Mouse (Mus musculus): ENCODE results near the gene Psors1c2.
A peak's percentile ranks its signal among the peaks of the same experiment; 100 is the strongest.

The Psors1c2 gene

GRCm38 (mm10) chr17:35517526-35517925, 15.5 kb upstream of the Psors1c2 start:
- peak; percentile 58 for DNase-seq (ENCODE audit: low read depth, low spot score)

DNA sequence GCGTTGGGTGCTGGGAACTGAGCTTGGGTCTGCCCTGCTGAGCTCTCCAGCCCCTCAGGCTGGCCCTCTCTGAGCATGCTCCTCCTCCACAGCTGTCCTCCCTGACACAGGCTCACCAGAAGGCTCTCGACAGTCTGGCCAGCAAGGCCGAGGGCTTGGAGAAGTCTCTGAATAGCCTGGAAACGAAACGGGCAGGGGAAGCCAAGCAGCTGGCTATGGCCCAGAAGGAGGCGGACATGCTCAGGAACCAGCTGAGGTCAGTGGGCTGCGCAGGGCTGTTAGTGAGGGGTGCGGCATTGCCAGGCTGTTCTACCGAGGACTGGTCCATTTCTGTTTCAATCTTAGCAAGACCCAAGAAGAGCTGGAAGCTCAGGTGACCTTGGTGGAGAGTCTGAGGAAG, 8.6 kb upstream of the Psors1c2 start:
- no peak for DNase-seq (ENCODE audit: low read depth, low spot score)

DNA sequence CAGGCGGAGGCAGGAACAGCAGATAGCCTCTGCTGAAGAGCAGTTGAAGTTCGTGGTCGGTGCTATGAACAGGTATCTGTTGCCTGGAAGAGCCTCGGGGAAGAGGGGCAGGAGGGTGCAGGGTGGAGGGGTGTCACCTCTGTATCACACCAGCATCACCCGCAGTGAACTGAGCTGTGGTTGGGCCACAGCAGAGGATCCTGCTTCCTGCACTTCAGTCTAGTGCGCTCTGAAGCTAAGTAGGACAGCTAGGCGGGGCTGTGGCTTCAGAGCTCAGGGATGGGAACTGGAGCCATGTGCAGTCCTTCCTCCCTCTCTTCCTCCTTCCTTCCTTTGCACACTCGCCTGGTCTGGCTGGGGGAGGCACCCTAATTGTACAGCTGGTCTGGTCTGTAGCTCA, 6.4 kb upstream of the Psors1c2 start:
- DNase-seq (ENCODE audit: low read depth, low spot score): no peak

GRCm38 (mm10) chr17:35532360-35532759, 641 bp upstream of the Psors1c2 start:
- peak; percentile 73 for DNase-seq (ENCODE audit: low read depth, low spot score)

- peak; percentile 86 for DNase-seq (ENCODE audit: low read depth, low spot score)
Measured at GRCm38 (mm10) chr17:35534343-35534742, 1.3 kb downstream of the Psors1c2 start.

DNA sequence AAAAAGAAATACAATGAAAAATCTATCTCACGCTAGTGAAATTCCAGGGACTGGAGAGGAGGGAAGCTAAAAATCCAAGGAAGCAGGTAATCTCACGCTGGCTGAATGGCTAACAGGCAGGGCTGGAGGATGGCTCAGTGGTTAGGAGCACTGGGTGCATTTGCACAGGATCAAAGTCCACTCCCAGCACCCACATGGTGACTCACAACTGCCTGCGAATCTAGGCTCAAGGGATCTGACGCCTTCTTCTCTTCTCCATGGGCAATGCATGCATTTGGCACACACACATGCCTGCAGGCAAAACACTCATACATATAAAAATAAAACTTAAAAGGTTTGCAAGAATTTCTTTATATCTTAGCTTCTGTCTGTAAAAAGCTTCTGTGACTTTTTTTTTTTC, 4.4 kb downstream of the Psors1c2 start:
- no peak for DNase-seq (ENCODE audit: low read depth, low spot score)

GRCm38 (mm10) chr17:35538476-35538875, 5.5 kb downstream of the Psors1c2 start:
- no peak for DNase-seq (ENCODE audit: low read depth, low spot score)

DNA sequence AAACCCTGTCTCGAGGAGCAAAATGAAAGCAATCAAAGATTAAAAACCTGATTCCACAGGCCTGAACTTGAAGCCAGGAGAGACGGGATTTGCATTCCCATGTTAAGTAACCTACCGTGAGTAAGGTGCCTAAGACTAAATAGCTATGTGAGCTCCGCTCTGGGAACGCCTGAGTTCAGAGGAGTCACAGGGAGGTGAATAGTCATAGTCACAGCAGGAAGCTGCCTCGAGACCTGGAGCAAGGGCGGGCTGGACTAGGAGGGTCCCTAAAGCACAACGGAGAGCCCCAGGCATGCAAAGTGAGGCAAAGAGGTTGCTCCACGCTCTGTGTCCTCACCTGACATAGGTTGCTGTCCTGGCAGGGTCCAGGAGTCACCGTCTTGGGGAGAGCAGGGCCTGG, 6.5 kb downstream of the Psors1c2 start:
- DNase-seq (ENCODE audit: low read depth, low spot score): peak; percentile 70

GRCm38 (mm10) chr17:35542761-35543411, 9.9 kb downstream of the Psors1c2 start:
- peak; percentile 90 for DNase-seq (ENCODE audit: low read depth, low spot score)

- DNase-seq (ENCODE audit: low read depth, low spot score): peak; percentile 66
Measured at GRCm38 (mm10) chr17:35543412-35543861, 10.4 kb downstream of the Psors1c2 start.

- no peak for DNase-seq (ENCODE audit: low read depth, low spot score)
Measured at GRCm38 (mm10) chr17:35544001-35544400, 11.0 kb downstream of the Psors1c2 start.

DNA sequence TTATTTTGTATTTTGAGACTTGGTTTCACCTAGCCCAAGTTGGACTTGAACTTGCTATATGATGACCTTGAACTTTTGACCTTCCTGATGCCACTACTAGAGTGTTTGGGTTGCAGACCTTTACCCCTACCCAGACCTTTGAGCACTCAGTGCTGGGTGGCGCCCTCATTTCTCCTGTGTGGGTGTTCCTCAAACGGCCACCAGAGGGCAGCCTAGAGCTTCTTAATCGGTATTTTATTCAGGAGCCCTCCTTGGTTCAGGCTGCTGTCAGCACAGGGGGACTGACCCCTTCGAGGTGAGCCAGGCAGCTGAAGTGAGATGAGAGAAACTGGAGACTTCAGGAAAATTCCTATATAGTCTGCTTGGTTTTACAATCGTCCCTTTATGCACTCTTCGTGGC, 11.7 kb downstream of the Psors1c2 start:
- peak; percentile 90 for DNase-seq (ENCODE audit: low read depth, low spot score)

GRCm38 (mm10) chr17:35547465-35547864, 14.5 kb downstream of the Psors1c2 start:
- peak; percentile 94 for DNase-seq (ENCODE audit: low read depth, low spot score)

GRCm38 (mm10) chr17:35548636-35549035, 15.6 kb downstream of the Psors1c2 start:
- DNase-seq (ENCODE audit: low read depth, low spot score): peak; percentile 93

DNA sequence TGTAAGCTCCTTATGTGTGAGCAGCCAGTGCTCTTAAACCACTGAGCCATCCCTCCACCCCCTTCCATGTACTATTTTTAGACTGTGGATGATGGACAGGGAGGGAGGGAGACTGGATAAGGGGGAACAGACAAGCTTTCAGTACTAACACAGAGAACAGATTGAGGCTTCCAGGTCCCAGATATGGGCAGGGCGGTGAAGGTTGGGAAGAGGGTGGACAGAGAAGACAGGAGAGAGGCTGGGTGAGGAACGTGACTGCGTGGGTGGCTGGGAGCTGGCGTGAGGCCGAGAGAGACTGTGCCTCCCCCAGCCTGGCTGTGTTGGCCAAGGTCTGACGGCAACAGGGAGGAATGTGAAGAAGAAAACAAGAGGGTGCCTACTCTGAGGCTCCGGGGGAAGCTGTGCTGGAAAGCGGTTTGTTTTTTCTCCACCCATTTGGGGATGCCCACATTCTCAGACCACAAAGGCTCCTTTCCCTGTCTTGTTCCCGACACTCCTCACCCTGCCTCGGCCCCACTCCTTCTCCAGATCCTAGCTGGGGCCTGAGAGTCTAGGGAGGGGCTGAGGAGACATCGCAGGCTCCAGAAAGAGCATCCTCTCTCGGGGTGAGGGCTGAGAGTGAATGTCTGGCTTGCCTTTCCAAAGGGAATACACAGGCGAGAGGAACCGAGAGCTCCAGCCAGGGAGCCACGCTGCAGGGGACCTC, 16.6 kb downstream of the Psors1c2 start:
- DNase-seq (ENCODE audit: low read depth, low spot score): no peak

DNA sequence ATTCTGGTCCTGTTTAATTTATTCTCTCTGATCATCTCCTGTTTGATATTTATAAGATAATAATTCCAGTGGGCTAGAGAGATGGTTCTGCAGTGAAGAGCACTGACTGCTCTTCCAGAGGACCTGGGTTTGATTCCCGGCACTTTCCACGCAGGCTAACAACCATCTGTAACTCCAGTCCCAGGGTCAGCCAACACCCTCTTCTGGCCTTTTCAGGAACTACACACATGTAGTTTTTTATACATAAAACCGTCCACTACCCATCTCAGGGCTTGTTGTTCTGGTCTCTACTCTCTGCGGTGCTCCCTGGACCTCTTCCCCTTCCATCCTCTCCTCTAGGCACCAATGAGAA, 17.1 kb downstream of the Psors1c2 start:
- DNase-seq (ENCODE audit: low read depth, low spot score): peak; percentile 57

- no peak for DNase-seq (ENCODE audit: low read depth, low spot score)
Measured at GRCm38 (mm10) chr17:35550871-35551270, 17.9 kb downstream of the Psors1c2 start.

GRCm38 (mm10) chr17:35551881-35552414, 18.9 kb downstream of the Psors1c2 start, which contains the start of gene Cdsn:
Gene Cdsn (plus strand): TSS chr17:35552128.
- DNase-seq (ENCODE audit: low read depth, low spot score): no peak

DNA sequence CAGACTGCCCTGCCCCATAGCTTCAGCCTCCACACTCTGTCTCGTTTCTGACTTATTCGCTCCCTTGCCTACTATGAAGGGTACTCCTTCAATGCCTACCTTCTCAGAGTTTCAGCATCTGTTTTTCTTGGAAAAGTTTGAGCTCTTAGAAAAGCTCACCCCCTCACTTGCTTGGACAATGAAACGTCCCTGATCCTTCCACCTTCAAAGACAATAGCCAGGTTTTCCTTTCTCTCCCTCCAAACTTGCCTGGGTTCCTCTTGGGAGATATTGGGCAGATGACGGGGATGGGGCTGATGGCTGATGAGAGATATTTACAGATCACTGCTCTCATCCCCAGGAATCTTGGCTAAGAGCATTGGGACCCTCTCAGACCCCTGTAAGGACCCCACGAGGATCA, 21.3 kb downstream of the Psors1c2 start:
- no peak for DNase-seq (ENCODE audit: low read depth, low spot score)

GRCm38 (mm10) chr17:35554761-35555397, 21.9 kb downstream of the Psors1c2 start:
- DNase-seq (ENCODE audit: low read depth, low spot score): peak; percentile 61

- no peak for DNase-seq (ENCODE audit: low read depth, low spot score)
Measured at GRCm38 (mm10) chr17:35556186-35556765, 23.3 kb downstream of the Psors1c2 start.

GRCm38 (mm10) chr17:35556812-35557211, 23.8 kb downstream of the Psors1c2 start:
- DNase-seq (ENCODE audit: low read depth, low spot score): peak; percentile 85
